Mouse (Mus musculus) duodenum, adult 2 months (tissue): Measurements from ENCODE around the gene Mterf1b. TPM values are rescaled to one million over a fixed set of nuclear protein-coding genes. Genes with fewer than 3 reads are reported as not detected.

ENCODE experiments used
- polyA plus RNA-seq: library from polyadenylated mRNA; depleted of rRNA; stranded (reverse); fragments of >200 nt; gene quantifications from 2 replicates; pipeline ENCODE4 v1.2.3, GENCODE M21; 2012; ENCODE audit warnings: low replicate concordance; rRNA removed

Mterf1b gene
- not detected in 2 replicates for polyA plus RNA-seq

DNA sequence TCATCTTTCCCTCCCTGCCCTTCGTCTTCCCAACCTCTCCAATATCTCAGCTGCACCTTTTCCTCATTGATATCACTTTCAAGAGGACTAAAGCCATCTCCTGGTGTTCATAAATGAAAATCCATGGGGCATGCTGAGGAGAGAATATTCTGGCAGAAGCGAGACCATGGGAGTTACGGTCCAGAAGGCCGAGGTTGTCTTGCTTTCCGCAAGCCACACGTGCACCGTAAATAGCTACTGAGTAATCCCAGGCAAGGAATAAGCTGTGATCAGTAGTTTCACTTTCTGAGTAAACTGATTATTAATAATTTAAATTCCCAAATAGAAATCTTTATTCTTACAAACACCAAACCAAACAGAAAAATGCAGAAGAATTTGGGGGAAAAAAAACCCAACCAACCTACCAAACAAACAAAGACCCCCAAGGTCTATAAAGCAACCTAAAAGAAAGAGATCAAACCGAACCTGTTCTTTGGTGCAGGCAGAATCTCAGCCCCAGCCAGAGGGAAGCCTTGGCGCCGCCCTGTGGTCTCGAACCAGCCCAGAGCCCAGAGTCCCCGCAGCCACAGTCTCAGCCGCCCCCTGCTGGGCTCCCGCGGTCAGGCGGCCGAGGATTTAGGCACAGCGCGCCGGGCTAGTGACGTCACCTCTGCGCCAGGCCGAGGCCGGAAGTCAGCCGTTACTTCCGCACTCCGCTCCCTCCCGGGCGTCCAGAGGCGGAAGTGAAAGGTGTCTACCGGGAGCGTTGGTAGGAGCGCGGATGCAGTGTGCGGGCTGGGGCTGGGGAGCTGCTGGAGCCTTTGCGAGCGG is at the start of gene Mterf1b:
TSS of gene Mterf1b (plus strand) at position 697 of the 810 bp plus-strand sequence.

Other genes starting within 250 kb of the Mterf1b start
- 21.0 and 49.8 TPM in 2 replicates for gene Cyp51, start 87.6 kb upstream of the Mterf1b start, polyA plus RNA-seq